Mouse (Mus musculus) hindbrain, embryonic 13.5 days (tissue): ENCODE data around the gene Setd1b. TPM values are rescaled to one million over a fixed set of nuclear protein-coding genes. Genes with fewer than 3 reads are reported as not detected.
"Not testable (repeated sequence)": the region's sequence is repeated elsewhere in the genome, so short reads cannot be mapped to it uniquely, and the experiment has no call there.

Experiments used
- ATAC-seq: fragments of 200-750 bp; cut with Nextera tagmentation; 2 replicates; pipeline ENCODE4 v1.8.0; 2017; ENCODE audit warnings: moderate TSS enrichment; ENCODE audit not compliant: low FRiP score
- H3K27ac ChIP-seq: fragments of 300-500 bp; sonication (generic); 2 replicates; pipeline ENCODE4 v1.5.1; 2015; ENCODE audit warnings: inconsistent platforms, mild to moderate bottlenecking, moderate library complexity
- H3K27me3 ChIP-seq: fragments of 300-500 bp; sonication (generic); 2 replicates; pipeline ENCODE4 v1.6.1; 2015; ENCODE audit warnings: mild to moderate bottlenecking, inconsistent platforms
- H3K36me3 ChIP-seq: fragments of 300-500 bp; sonication (generic); 2 replicates; pipeline ENCODE4 v1.6.1; 2015; ENCODE audit warnings: mild to moderate bottlenecking, inconsistent platforms
- H3K4me1 ChIP-seq: fragments of 300-500 bp; sonication (generic); replicated peaks from 2 replicates; pipeline ENCODE4 v1.6.1; 2015; ENCODE audit warnings: inconsistent platforms
- H3K4me2 ChIP-seq: fragments of 300-500 bp; sonication (generic); 2 replicates; pipeline ENCODE4 v1.6.1; 2015; ENCODE audit warnings: inconsistent platforms, mild to moderate bottlenecking, moderate library complexity
- H3K4me3 ChIP-seq: fragments of 300-500 bp; sonication (generic); 2 replicates; pipeline ENCODE4 v1.5.1; 2015; ENCODE audit warnings: mild to moderate bottlenecking, inconsistent platforms
- H3K9ac ChIP-seq: fragments of 300-500 bp; sonication (generic); 2 replicates; pipeline ENCODE4 v1.6.1; 2015; ENCODE audit warnings: mild to moderate bottlenecking, inconsistent platforms
- H3K9me3 ChIP-seq: fragments of 300-500 bp; sonication (generic); 2 replicates; pipeline ENCODE4 v1.6.1; 2016; ENCODE audit warnings: inconsistent platforms
- WGBS: fragments of 180-500 bp; shearing (Covaris S2); methylation state at CpG from one replicate; pipeline ENCODE4 v1.1.7; 2015; 5-methylcytosine and 5-hydroxymethylcytosine counted together
- polyA plus RNA-seq: library from polyadenylated mRNA; unstranded; fragments of >200 nt; fragmentation: Nextera tagmentation; extraction: Ambion mirVana; gene quantifications from 2 replicates; pipeline ENCODE4 v1.2.1, GENCODE M21; 2015

Setd1b gene
- polyA plus RNA-seq, 1 experiment from 2014 or later, result 13.1 TPM

DNA sequence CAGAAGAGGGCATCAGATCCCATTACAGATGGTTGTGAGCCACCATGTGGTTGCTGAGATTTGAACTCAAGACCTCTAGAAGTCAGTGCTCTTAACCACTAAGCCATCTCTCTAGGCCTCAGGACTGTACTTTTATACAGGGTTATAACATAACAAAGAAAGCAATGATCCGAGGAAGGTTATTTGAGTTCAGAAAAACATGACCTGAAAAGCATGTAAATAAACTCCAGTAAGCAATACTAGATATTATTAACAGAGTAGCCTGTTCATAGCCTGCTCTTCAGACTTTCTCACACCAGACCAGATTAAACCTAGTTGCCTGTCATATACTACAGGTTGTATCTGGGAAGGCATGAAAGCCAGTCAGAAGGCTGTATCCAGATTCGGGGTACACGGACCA lies 45.3 kb downstream of the Setd1b start:
- H3K36me3 ChIP-seq, result no peaks in the 10 kb centered on the region
- H3K4me2 ChIP-seq, result no peak overlapping the region
- no peak overlapping the region for H3K27ac ChIP-seq
- no peak overlapping the region for H3K9ac ChIP-seq
- ATAC-seq, result no peak
- no peaks in the 10 kb centered on the region for H3K9me3 ChIP-seq
- no peak overlapping the region for H3K4me3 ChIP-seq
- 94% methylated on average over 3 of the region's 3 CpGs for WGBS
- H3K27me3 ChIP-seq, result no peaks in the 10 kb centered on the region
- no peaks in the 10 kb centered on the region for H3K4me1 ChIP-seq

DNA sequence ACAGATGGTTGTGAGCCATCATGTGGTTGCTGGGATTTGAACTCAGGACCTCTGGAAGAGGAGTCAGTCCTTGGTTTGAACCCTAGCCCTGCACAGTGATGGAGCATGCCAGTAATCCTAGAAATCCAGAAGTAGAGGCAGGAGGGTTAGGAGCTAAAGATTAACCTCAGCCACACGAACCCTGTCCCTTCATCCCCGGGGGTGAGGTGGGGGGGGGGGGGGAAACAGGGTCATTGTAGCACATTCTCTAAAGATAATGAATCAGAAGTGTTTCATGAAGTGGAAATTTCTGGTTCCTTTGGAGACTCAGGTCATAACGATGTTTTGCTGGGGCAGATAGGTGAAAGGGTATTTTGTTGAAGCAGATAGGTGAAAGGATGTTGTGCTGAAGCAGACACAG lies 48.9 kb downstream of the Setd1b start:
- H3K4me2 ChIP-seq, result no peak overlapping the region
- no peaks in the 10 kb centered on the region for H3K9me3 ChIP-seq
- H3K36me3 ChIP-seq, result no peaks in the 10 kb centered on the region
- H3K27ac ChIP-seq, result no peak overlapping the region
- ATAC-seq, result no peak
- H3K4me1 ChIP-seq, result no peaks in the 10 kb centered on the region
- 82% methylated on average over 3 of the region's 3 CpGs for WGBS
- H3K4me3 ChIP-seq, result no peak overlapping the region
- H3K27me3 ChIP-seq, result no peaks in the 10 kb centered on the region
- no peak overlapping the region for H3K9ac ChIP-seq

DNA sequence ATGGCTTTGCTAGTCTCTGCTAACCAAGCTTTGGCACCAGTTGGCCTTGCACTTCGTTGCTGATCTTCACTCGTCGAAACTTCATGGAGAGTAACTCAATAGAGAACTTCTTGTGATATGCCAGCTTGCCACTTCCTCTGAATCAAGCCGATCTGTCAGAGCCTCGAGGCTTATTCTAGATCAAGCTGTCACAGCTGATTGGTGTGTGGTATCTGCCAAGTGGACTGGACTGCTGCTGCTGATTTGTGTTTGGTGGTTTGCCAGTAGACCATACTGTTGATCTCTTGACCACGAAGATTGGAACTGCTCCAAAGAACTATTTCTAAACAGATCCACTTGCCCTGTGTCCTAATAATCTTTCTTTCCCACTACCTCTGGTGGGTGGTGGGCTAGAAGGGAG lies 49.4 kb downstream of the Setd1b start:
- WGBS, result 85% methylated on average over 6 of the region's 6 CpGs
- ATAC-seq, result no peak
- Histone ChIP-seq H3K27me3 (no peaks in the 10 kb centered on the region), H3K9ac (no peak overlapping the region), H3K4me1 (no peaks in the 10 kb centered on the region), H3K9me3 (no peaks in the 10 kb centered on the region), H3K4me3 (no peak overlapping the region), H3K27ac (no peak overlapping the region), H3K36me3 (no peaks in the 10 kb centered on the region), H3K4me2 (no peak overlapping the region)

DNA sequence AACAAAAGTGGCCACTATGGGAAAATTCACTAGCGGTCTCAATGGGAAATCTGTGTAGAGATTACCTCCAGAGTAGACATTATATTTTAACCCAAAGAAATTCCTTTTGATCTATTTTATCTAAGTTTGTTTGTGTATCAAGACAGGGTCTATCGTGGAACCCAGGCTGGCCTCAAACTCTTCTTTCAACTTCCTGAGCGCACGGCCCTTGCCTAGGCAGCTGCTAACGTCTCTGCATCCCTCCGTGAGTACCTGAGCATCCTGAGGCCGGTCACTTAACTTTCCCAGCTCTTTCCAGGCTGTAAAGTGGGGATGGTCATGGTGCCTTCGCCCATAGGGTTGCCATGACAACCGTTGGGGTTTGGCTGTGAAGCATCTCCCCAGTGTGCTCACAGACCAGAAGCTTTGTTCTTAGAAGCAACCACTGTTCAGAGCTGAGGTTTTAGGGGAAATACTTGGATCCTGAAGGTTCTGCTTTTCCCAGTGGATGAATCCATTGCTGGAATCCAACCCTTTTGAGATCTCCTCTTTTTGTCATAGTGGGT lies 50.7 kb downstream of the Setd1b start:
- no peaks in the 10 kb centered on the region for H3K36me3 ChIP-seq
- no peaks in the 10 kb centered on the region for H3K9me3 ChIP-seq
- no peak overlapping the region for H3K4me3 ChIP-seq
- no peak overlapping the region for H3K4me2 ChIP-seq
- no peak overlapping the region for H3K9ac ChIP-seq
- 56% methylated on average over 9 of the region's 9 CpGs for WGBS
- no peak for ATAC-seq
- no peak overlapping the region for H3K27ac ChIP-seq
- H3K27me3 ChIP-seq, result no peaks in the 10 kb centered on the region
- no peaks in the 10 kb centered on the region for H3K4me1 ChIP-seq

DNA sequence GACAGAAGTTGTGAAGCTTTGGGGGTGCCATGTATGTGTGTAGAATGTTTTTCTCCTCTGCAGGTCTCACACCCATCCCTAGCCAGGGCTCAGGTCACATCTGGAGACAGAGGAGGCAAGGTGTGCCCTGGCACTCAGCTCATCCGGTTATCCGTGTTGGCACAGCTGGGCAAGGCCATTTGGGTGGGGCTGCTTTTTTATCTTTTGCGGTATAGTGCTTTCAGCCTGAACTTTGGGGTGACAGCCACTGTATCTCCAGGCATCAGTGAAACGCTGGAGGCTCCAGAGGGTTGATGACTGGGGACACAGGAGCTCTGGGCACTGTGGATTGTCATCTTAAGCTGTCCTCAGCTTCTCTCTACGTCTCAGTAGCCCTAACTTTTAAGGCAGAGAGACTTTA lies 51.4 kb downstream of the Setd1b start:
- Histone ChIP-seq H3K27ac (no peak overlapping the region), H3K36me3 (no peaks in the 10 kb centered on the region), H3K4me1 (no peaks in the 10 kb centered on the region), H3K9ac (no peak overlapping the region), H3K9me3 (no peaks in the 10 kb centered on the region), H3K27me3 (no peaks in the 10 kb centered on the region), H3K4me2 (no peak overlapping the region), H3K4me3 (no peak overlapping the region)
- WGBS, result 89% methylated on average over 5 of the region's 5 CpGs
- no peak for ATAC-seq

DNA sequence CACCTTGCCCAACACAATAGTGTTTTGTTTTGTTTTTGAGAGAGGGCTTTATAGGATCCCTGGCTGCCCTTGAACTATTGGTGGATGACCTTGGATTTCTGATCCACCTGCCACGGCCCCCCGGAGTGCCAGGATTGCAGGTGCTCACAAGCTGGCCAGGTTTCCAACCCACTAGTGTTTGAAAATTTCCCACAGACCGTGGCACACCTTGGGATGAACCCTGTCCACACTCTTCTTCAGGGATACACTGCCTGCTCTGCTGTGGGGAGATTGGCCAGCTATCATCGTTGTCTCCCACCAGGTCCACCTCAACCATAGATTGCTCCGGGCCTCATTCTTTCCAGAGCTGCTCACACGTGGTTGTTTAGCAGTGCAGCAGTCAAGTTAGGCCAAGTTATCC lies 52.9 kb downstream of the Setd1b start:
- 90% methylated on average over 6 of the region's 6 CpGs for whole genome bisulfite sequencing
- no peak for ATAC-seq
- H3K36me3 ChIP-seq, result no peaks in the 10 kb centered on the region
- H3K9me3 ChIP-seq, result no peaks in the 10 kb centered on the region
- no peak overlapping the region for H3K4me2 ChIP-seq
- H3K4me1 ChIP-seq, result no peaks in the 10 kb centered on the region
- no peak overlapping the region for H3K9ac ChIP-seq
- H3K4me3 ChIP-seq, result no peak overlapping the region
- no peak overlapping the region for H3K27ac ChIP-seq
- H3K27me3 ChIP-seq, result no peaks in the 10 kb centered on the region

DNA sequence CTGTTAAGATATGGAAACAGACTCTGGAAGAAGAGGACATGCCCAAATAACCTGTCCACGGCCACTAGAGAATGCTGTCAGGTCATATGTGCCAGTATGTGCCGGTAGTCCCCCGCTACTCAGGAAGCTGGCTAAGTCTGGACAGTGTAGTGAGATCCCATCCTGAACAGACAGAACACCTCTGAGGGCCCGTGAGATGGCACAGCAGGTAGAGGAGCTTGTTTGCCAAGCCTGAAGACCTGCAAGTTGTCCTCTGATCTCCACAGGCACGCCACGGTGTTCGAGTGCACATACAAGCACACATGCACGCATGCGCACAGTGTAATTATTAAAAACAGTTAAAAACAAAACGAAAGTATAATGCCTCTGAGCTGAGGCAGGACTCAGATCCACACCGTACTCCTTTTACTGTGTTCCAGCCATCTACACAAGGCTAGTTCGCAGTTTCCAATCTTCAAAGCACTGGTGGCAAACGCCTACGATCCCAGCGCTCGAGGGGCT lies 53.6 kb downstream of the Setd1b start:
- Histone ChIP-seq H3K36me3 (no peaks in the 10 kb centered on the region), H3K9me3 (no peaks in the 10 kb centered on the region), H3K9ac (no peak overlapping the region), H3K4me1 (no peaks in the 10 kb centered on the region), H3K4me3 (no peak overlapping the region), H3K27ac (no peak overlapping the region), H3K27me3 (no peaks in the 10 kb centered on the region), H3K4me2 (no peak overlapping the region)
- no peak for ATAC-seq
- WGBS, result 92% methylated on average over 16 of the region's 16 CpGs

DNA sequence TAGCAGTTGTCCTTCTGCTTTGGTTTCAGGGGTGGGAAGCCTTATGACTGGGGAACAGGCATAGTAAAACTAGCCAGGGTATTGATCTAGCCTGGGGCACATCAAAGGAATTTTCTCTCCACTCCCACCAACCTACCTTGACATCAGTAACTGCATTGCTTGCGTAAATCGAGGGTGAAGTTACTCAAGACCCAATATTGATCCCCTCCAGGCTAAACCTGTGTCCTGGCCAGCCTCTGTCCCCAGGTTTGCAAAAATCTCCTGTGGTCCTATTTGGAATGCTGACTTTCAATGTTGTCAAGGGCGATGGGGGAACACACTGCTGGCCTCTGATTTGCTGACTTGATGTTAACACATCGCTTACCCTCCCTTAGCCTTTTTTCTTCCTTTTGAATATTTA lies 54.8 kb downstream of the Setd1b start:
- H3K9ac ChIP-seq, result no peak overlapping the region
- no peak overlapping the region for H3K4me3 ChIP-seq
- 72% methylated on average over 4 of the region's 4 CpGs for WGBS
- no peaks in the 10 kb centered on the region for H3K4me1 ChIP-seq
- no peak for ATAC-seq
- H3K9me3 ChIP-seq, result no peaks in the 10 kb centered on the region
- no peaks in the 10 kb centered on the region for H3K36me3 ChIP-seq
- no peak overlapping the region for H3K4me2 ChIP-seq
- no peaks in the 10 kb centered on the region for H3K27me3 ChIP-seq
- H3K27ac ChIP-seq, result no peak overlapping the region

DNA sequence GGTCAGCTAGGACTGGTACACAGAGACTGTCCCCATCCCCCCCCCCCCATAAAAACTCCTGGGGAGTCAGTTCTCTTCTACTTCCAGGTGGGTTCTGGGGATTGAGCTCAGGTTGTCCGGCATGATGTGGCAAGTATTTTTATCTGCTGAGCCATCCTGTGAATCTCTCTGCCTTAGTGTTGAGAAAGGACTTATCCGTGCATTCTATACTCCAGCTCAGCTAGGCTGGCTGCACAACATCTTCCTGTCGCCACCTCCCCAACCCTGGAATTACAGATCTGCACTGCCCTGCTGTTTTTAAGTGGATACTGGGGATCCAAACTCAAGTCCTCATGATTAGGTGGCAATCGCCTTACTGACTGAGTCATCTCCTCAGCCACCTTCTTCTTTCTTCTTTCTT lies 56.5 kb downstream of the Setd1b start:
- H3K4me1 ChIP-seq, result no peaks in the 10 kb centered on the region
- no peak for ATAC-seq

DNA sequence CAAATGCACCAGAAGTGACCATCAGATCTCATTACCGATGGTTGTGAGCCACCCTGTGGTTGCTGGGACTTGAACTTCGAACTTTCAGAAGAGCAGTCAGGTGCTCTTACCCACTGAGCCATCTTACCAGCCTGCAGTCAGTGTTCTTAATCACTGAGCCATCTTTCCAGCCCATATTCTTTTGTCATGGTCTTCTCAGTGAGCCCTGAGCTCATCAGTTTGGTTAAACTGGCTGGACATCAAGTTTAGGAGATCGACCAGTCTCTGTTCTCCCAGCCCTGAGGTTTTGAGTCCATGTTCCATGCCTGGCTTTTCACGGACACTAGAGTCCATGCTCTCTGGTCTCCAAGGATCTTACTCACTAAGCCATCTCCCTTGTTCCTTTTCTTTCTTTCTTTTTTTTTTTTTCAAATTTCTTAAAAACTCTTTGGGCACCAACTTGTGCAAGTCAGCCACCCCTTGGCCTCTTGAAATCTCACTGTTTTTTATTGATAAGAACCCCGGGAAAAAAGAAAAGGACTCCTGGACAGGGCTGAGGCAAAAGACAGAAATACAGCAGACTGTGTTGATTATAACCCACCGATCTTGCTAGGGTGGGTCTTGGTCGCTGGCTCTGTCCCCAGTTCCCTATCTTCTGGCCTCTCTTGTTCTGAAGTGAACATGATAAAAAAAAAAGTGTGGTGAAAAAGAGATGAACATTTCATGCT lies 59.0 kb downstream of the Setd1b start:
- 86% methylated on average over 6 of the region's 7 CpGs for WGBS

More for the DNA sequence above, 56.5 kb downstream of the Setd1b start:
- 93% methylated on average over 4 of the region's 4 CpGs for WGBS
- Histone ChIP-seq H3K27ac (no peak overlapping the region), H3K4me3 (no peak overlapping the region), H3K4me2 (no peak overlapping the region), H3K9ac (no peak overlapping the region), H3K27me3 (no peaks in the 10 kb centered on the region), H3K9me3 (no peaks in the 10 kb centered on the region), H3K36me3 (no peaks in the 10 kb centered on the region)

DNA sequence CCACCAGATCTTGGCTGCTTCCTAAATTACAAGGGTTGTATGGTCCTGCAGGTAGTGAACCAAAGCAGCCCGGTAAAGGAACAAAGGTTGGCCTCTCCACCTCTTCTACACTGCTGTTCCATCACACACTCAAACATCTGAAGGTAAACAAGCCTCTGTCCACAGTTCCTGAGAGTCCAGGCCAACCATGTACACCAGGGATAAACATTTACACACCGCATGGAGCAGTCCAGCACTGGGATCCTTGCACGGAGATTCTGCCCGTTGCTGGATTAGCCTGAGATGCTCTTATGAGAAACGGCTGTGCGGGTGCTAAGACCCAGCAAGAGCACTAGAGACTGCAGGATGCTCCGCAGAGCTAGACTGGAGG lies 59.5 kb downstream of the Setd1b start:
- Histone ChIP-seq H3K9me3 (no peaks in the 10 kb centered on the region), H3K36me3 (no peaks in the 10 kb centered on the region), H3K9ac (no peak overlapping the region), H3K4me2 (no peak overlapping the region), H3K4me3 (no peak overlapping the region), H3K27me3 (no peaks in the 10 kb centered on the region), H3K27ac (no peak overlapping the region), H3K4me1 (no peaks in the 10 kb centered on the region)
- no peak for ATAC-seq
- WGBS, result 87% methylated on average over 7 of the region's 7 CpGs

More for the DNA sequence above, 59.0 kb downstream of the Setd1b start:
- ATAC-seq, H3K36me3 ChIP-seq, H3K9ac ChIP-seq, H3K4me1 ChIP-seq, H3K9me3 ChIP-seq, H3K4me2 ChIP-seq, H3K27me3 ChIP-seq, H3K4me3 ChIP-seq, H3K27ac ChIP-seq: not testable (repeated sequence)

DNA sequence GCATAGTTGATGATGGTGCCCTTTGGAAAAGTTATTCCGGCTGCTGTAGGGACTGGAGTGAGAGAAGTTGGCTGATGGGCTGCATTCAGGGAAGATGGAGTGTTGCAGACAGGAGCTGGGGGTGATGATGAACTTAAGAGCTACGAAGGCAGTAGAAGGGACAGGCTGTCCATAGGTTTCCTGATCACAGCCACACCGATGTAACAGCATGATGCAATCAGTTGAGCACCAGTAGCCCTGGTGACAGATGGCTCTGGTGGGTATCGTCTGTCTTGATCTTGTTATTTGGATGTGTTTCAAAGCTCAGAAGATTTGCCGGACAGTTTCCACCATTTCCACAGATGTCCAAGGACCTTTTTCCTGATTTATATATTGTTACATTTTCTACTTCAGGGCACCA lies 60.0 kb downstream of the Setd1b start:
- no peaks in the 10 kb centered on the region for H3K36me3 ChIP-seq
- H3K4me2 ChIP-seq, result no peak overlapping the region
- no peak overlapping the region for H3K27ac ChIP-seq
- H3K4me1 ChIP-seq, result no peaks in the 10 kb centered on the region
- no peaks in the 10 kb centered on the region for H3K9me3 ChIP-seq
- H3K4me3 ChIP-seq, result no peak overlapping the region
- no peaks in the 10 kb centered on the region for H3K27me3 ChIP-seq
- 80% methylated on average over 5 of the region's 5 CpGs for WGBS
- ATAC-seq, result no peak
- no peak overlapping the region for H3K9ac ChIP-seq

DNA sequence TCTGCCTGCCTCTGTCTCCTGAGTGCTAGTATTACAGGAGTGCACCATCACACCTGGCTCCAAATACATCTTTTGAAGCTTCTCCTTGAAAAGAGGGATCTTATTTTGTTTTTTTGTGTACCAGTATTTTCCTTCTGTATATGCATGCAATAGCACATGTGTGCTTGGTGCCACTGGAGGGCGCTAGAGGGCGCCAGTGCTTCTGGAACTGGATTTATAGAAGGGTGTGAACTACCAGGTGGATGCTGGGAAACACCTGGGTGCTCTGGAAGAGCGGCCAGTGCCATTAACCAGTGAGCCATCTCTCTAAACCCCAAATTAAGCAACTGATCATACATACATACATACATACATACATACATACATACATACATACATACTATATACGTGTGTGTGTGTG lies 60.8 kb downstream of the Setd1b start:
- H3K27ac ChIP-seq, ATAC-seq: not testable (repeated sequence)

More for the DNA sequence above, 60.8 kb downstream of the Setd1b start:
- not testable (repeated sequence) for H3K4me2 ChIP-seq, H3K9ac ChIP-seq, H3K36me3 ChIP-seq, H3K4me3 ChIP-seq, H3K9me3 ChIP-seq, H3K27me3 ChIP-seq, H3K4me1 ChIP-seq
- 49% methylated on average over 4 of the region's 4 CpGs for WGBS
